Comparison of ENCODE assay signal across 12 mouse cellular contexts in genomic region chr5:44239187-44240136, GRCm38 (mm10). TPM values are rescaled to one million over a fixed set of nuclear protein-coding genes. Genes with fewer than 3 reads are reported as not detected.
DNase-seq lines count a peak whose midpoint lies in the region; TF ChIP-seq lines count a peak whose summit lies in the region.
"Had no signal": no experiment of that assay in that cellular context is flagged by ENCODE, and none has a peak within 500 bp of the region (broad histone marks: within the 10 kb centered on the region; RNA-seq: fewer than 3 reads in every experiment).

No protein-coding gene starts in this region.

- peak in 1 of 2 experiments; percentile 15; a peak in 2 of 4 replicates for TF ChIP-seq EP300 in MEL (IDR thresholded peaks at IDR 0.05; ENCODE audit: low read depth in 1 of 2, low read length in 2 of 2)

- H3K4me3 ChIP-seq in MEL (ENCODE audit: control insufficient read depth in 1 of 2, insufficient read depth in 1 of 2, low read depth in 2 of 2, low read length in 2 of 2) = no peak overlapping the region; a peak in 1 of 4 replicates
- H3K4me3 ChIP-seq: hindbrain, embryonic 15.5 days; midbrain, embryonic 13.5 days had no signal

- H3K9ac ChIP-seq in MEL (ENCODE audit: control insufficient read depth, low read depth, low read length, poor library complexity, severe bottlenecking) = no peak overlapping the region
- H3K9ac ChIP-seq: hindbrain, embryonic 15.5 days; midbrain, embryonic 13.5 days had no signal

- H3K27me3 ChIP-seq in MEL (ENCODE audit: control insufficient read depth in 1 of 2, insufficient read depth in 2 of 2, low read length in 2 of 2) = no peaks in the 10 kb centered on the region
- H3K27me3 ChIP-seq: hindbrain, embryonic 15.5 days; midbrain, embryonic 13.5 days had no signal

- no peak for TF ChIP-seq CTCF in MEL (IDR thresholded peaks at IDR 0.05 in 2 of 3, conservative IDR thresholded peaks at IDR 0.05 in 1 of 3; ENCODE audit: control insufficient read depth in 1 of 3, insufficient read depth in 1 of 3, low read depth in 2 of 3, low read length in 3 of 3, poor library complexity in 1 of 3, severe bottlenecking in 1 of 3)

- H3K27ac ChIP-seq in MEL (ENCODE audit: control insufficient read depth, low read depth, low read length) = no peak overlapping the region
- H3K27ac ChIP-seq: hindbrain, embryonic 15.5 days; midbrain, embryonic 13.5 days; stomach, postnatal 0 days had no signal

- TF ChIP-seq POLR2A in MEL (IDR thresholded peaks at IDR 0.05; ENCODE audit: control insufficient read depth in 1 of 2, insufficient read depth in 1 of 2, low read depth in 1 of 2, low read length in 2 of 2, poor library complexity in 1 of 2) = no peak

- H3K9me3 ChIP-seq in MEL (replicated peaks; ENCODE audit: insufficient read depth, low read length) = no peaks in the 10 kb centered on the region
- H3K9me3 ChIP-seq: hindbrain, embryonic 15.5 days; midbrain, embryonic 13.5 days had no signal

- peaks cover 2 to 14% of the 10 kb centered on the region in 2 experiments; a peak in 3 of 4 replicates for H3K4me1 ChIP-seq in MEL (ENCODE audit: control insufficient read depth in 1 of 2, insufficient read depth in 2 of 2, low read length in 2 of 2)
- H3K4me1 ChIP-seq: hindbrain, embryonic 15.5 days; midbrain, embryonic 13.5 days had no signal

- WGBS in large intestine, adult 2 months = 17% methylated on average over 7 of the region's 7 CpGs

- TF ChIP-seq RAD21 in MEL (IDR thresholded peaks at IDR 0.05; ENCODE audit: low read depth, low read length) = no peak

- peaks cover 0 to 22% of the 10 kb centered on the region in 2 experiments; a peak in 2 of 4 replicates for H3K36me3 ChIP-seq in MEL (ENCODE audit: control insufficient read depth in 1 of 2, insufficient read depth in 2 of 2, low read length in 2 of 2)
- H3K36me3 ChIP-seq: hindbrain, embryonic 15.5 days; midbrain, embryonic 13.5 days had no signal

- intact Hi-C loops in heart, postnatal 25 days (cut with DNase I) = no loop called here

- DNase-seq in heart, adult 11 months = peak; percentile 94
- DNase-seq in heart, postnatal 25 days (ENCODE audit: low spot score) = no peak
- DNase-seq in MEL (ENCODE audit: low read depth, low spot score) = peak; percentile 74
- DNase-seq in cerebellum, postnatal 36 days = peak; percentile 47 to 57
- DNase-seq in large intestine, adult 2 months (ENCODE audit: low read depth, low spot score) = peak; percentile 46
- no peak for DNase-seq in layer of hippocampus, adult 18-20 months (ENCODE audit: low spot score in 2 of 2)
- no peak for DNase-seq in T-cell, adult 2 months (ENCODE audit: low spot score)
- no peak for DNase-seq in right cerebral cortex, postnatal 14 days
- DNase-seq: left cerebral cortex, postnatal 4 days had no signal

- no peaks in the 10 kb centered on the region for H3K79me2 ChIP-seq in MEL (ENCODE audit: control insufficient read depth, insufficient read depth, low read length, poor library complexity)

TF ChIP-seq in MEL, 35 proteins besides CTCF, POLR2A, EP300 and RAD21:
- TF ChIP-seq MAZ (IDR thresholded peaks at IDR 0.05; ENCODE audit: low read depth, low read length) (peak; percentile 62; the same call in 1 of the 2 replicates), ZMIZ1 (IDR thresholded peaks at IDR 0.05; ENCODE audit: low read depth, low read length) (no peak; the same call in 1 of the 2 replicates), MEF2A (IDR thresholded peaks at IDR 0.05; ENCODE audit: extremely low read depth, insufficient replicate concordance, low read depth, low read length, poor library complexity, severe bottlenecking) (no peak), MYB (IDR thresholded peaks at IDR 0.05; ENCODE audit: low read depth, low read length) (no peak), TCF12 (IDR thresholded peaks at IDR 0.05; ENCODE audit: low read depth, low read length) (no peak), ELF1 (IDR thresholded peaks at IDR 0.05; ENCODE audit: low read depth, low read length) (0 out of 2 replicates have a peak, but pooled peaks have one; percentile 25)

RNA-seq across cellular contexts. Expression of gene Tapt1, which starts 13.0 kb away (rescaled TPM):
- total RNA-seq in heart, postnatal 25 days (2021) = 10 to 100 TPM; 19.7 to 19.9 TPM
- 39.8 and 47.0 TPM in 2 replicates for total RNA-seq in MEL (2012; rRNA removed)
- 10 to 100 TPM in 1 of 2 experiments, not detected in 1; 64.6 TPM for polyA plus RNA-seq in MEL (2012; ENCODE audit: insufficient read depth in 1 of 2, insufficient read length in 2 of 2, low read depth in 1 of 2, low replicate concordance in 2 of 2, missing spikeins in 1 of 2)
- polyA plus RNA-seq in large intestine, adult 2 months (2012; rRNA removed) = 15.6 and 21.8 TPM in 2 replicates
- 10 to 100 TPM; 41.2 to 43.8 TPM for total RNA-seq in layer of hippocampus, adult 18-20 months (2021)

Comparison
In these comparisons a context has a peak if more than half of its experiments do, and no peak if none do; other contexts are left out.
1. DNase-seq: peak in heart, adult 11 months (single experiment), MEL (single experiment), cerebellum, postnatal 36 days (2 of 2) and large intestine, adult 2 months (single experiment); none in heart, postnatal 25 days (single experiment), layer of hippocampus, adult 18-20 months (0 of 2), T-cell, adult 2 months (single experiment) and right cerebral cortex, postnatal 14 days (single experiment).